Mouse (Mus musculus) liver, adult 2 months (tissue): ENCODE results near the gene Cldn34b4. TPM values are rescaled to one million over a fixed set of nuclear protein-coding genes. Genes with fewer than 3 reads are reported as not detected.

Experiments
- DNase-seq: peaks from one replicate; pipeline ENCODE4 v3.0.0-alpha.2; 2011; ENCODE audit warnings: low read depth, low spot score; ENCODE audit errors: extremely low read depth
- H3K27ac ChIP-seq: fragments of 200-500 bp; replicated peaks from 2 replicates; pipeline ENCODE4 v1.5.1; 2012; ENCODE audit warnings: low read depth, mild to moderate bottlenecking, control low read depth, inconsistent platforms, low read length; ENCODE audit not compliant: insufficient read depth
- H3K27me3 ChIP-seq: fragments of 200-500 bp; 2 replicates; pipeline ENCODE4 v1.6.1; 2012; ENCODE audit warnings: mild to moderate bottlenecking, moderate library complexity, low read length, inconsistent platforms; ENCODE audit not compliant: control insufficient read depth, insufficient read depth
- H3K36me3 ChIP-seq: fragments of 200-500 bp; 2 replicates; pipeline ENCODE4 v1.6.1; 2012; ENCODE audit warnings: low read length, inconsistent platforms; ENCODE audit not compliant: control insufficient read depth, insufficient read depth
- H3K4me1 ChIP-seq: fragments of 200-500 bp; 2 replicates; pipeline ENCODE4 v1.6.1; 2011; ENCODE audit warnings: low read length; ENCODE audit not compliant: control insufficient read depth, insufficient read depth
- H3K4me3 ChIP-seq: fragments of 200-500 bp; 2 replicates; pipeline ENCODE4 v1.5.1; 2011; ENCODE audit warnings: low read depth, mild to moderate bottlenecking, control low read depth, low read length, moderate library complexity; ENCODE audit not compliant: insufficient read depth
- H3K79me2 ChIP-seq: fragments of 200-500 bp; 2 replicates; pipeline ENCODE4 v1.6.1; 2012; ENCODE audit warnings: inconsistent platforms, mild to moderate bottlenecking, low read length, moderate library complexity; ENCODE audit not compliant: control insufficient read depth, insufficient read depth
- H3K9ac ChIP-seq: fragments of 200-500 bp; 2 replicates; pipeline ENCODE4 v1.6.1; 2012; ENCODE audit warnings: low read depth, mild to moderate bottlenecking, control low read depth, inconsistent platforms, low read length
- CTCF ChIP-seq: fragments of 200-500 bp; IDR thresholded peaks from 2 replicates; pipeline ENCODE4 v1.5.1; 2011; ENCODE audit warnings: low read depth, low read length, control low read depth
- POLR2A ChIP-seq: fragments of 200-500 bp; IDR thresholded peaks from 2 replicates; pipeline ENCODE4 v1.6.1; 2011; ENCODE audit warnings: low read length, control low read depth; ENCODE audit not compliant: insufficient read depth; ENCODE audit errors: extremely low read depth
- WGBS: fragments of 180-500 bp; shearing (Covaris S2); methylation state at CpG from one replicate; pipeline ENCODE4 v1.1.7; 2018; 5-methylcytosine and 5-hydroxymethylcytosine counted together
- polyA plus RNA-seq: library from polyadenylated mRNA; depleted of rRNA; stranded (reverse); fragments of >200 nt; gene quantifications from 2 replicates; pipeline ENCODE4 v1.2.3, GENCODE M21; 2012; rRNA removed
- total RNA-seq: library from RNA; depleted of rRNA; stranded (reverse); fragments of >200 nt; gene quantifications from 2 replicates; pipeline ENCODE4 v1.2.3, GENCODE M21; 2014; rRNA removed

The Cldn34b4 gene
- total RNA-seq = not detected in 2 replicates
- polyA plus RNA-seq = not detected in 2 replicates

GRCm38 (mm10) chrX:76393050-76393449 is at the start of gene Cldn34b4:
Cldn34b4 (plus strand) TSS chrX:76393350.
- Histone ChIP-seq H3K27ac (no peak within 1 kb of the TSS), H3K27me3 (no peaks in the 10 kb centered on the region), H3K4me1 (no peaks in the 10 kb centered on the region), H3K4me3 (no peak within 1 kb of the TSS), H3K36me3 (no peaks in the 10 kb centered on the region), H3K79me2 (no peaks in the 10 kb centered on the region), H3K9ac (no peak within 1 kb of the TSS)
- DNase-seq = no peak
- TF ChIP-seq CTCF = no peak
- TF ChIP-seq POLR2A = no peak
- WGBS = 83% methylated on average over 3 of the region's 3 CpGs

Other genes starting within 250 kb of the Cldn34b4 start
- gene Cldn34b3, start 129.0 kb upstream of the Cldn34b4 start, total RNA-seq = not detected in 2 replicates
- gene Cldn34b3, start 129.0 kb upstream of the Cldn34b4 start, polyA plus RNA-seq = not detected in 2 replicates
- not detected in 2 replicates for gene Cldn34d, start 209.6 kb downstream of the Cldn34b4 start, total RNA-seq
- gene Cldn34d, start 209.6 kb downstream of the Cldn34b4 start, polyA plus RNA-seq = not detected in 2 replicates